Mouse (Mus musculus): ENCODE measurements around the gene Slc25a23. TPM values are rescaled to one million over a fixed set of nuclear protein-coding genes. Genes with fewer than 3 reads are reported as not detected.
"Not testable (repeated sequence)": the region's sequence is repeated elsewhere in the genome, so short reads cannot be mapped to it uniquely, and the experiment has no call there.

The Slc25a23 gene
- polyA plus RNA-seq, 1 experiment from 2014 or later, result 6.8 TPM

GRCm38 (mm10) chr17:57060231-57060801, 653 bp upstream of the Slc25a23 start:
- Histone ChIP-seq H3K4me3 (ENCODE audit: inconsistent target) (peak overlapping the region; percentile 38), H3K79me2 (ENCODE audit: inconsistent target) (no peaks in the 10 kb centered on the region), H3K36me3 (ENCODE audit: inconsistent target) (no peaks in the 10 kb centered on the region), H3K27ac (no peak overlapping the region)
- WGBS (ENCODE audit: missing documents), result 2% methylated on average over 44 of the region's 44 CpGs

GRCm38 (mm10) chr17:57058891-57059485, 675 bp downstream of the Slc25a23 start, which contains the start of gene Crb3:
Gene Crb3 (plus strand): TSS chr17:57059105.
- H3K79me2 ChIP-seq (ENCODE audit: inconsistent target), result no peaks in the 10 kb centered on the region
- H3K4me3 ChIP-seq (ENCODE audit: inconsistent target), result peak within 1 kb of the TSS; percentile 38
- WGBS (ENCODE audit: missing documents), result 17% methylated on average over 18 of the region's 22 CpGs
- H3K36me3 ChIP-seq (ENCODE audit: inconsistent target), result no peaks in the 10 kb centered on the region
- no peak within 1 kb of the TSS for H3K27ac ChIP-seq

DNA sequence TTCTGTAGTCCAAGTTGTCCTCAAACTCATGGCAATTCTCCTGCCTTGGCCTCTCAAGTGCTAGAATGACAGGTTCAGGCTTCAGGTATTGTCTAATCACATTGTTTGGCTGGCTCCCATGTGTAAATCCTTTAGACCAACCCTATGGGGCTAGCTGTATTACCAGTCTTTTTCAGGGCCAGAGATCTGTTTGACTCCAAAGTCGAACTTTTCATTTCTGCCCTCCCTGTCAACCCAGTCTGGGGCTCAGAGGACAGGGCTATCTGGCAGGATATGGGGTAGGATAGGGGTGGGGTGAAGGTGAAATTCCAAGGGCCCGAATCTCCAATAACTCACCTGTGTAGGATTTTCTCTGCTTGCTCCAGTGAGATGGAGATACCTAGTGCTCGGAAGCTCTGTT, 3.4 kb downstream of the Slc25a23 start:
- H3K27ac ChIP-seq, result no peak overlapping the region
- H3K36me3 ChIP-seq (ENCODE audit: inconsistent target), result no peaks in the 10 kb centered on the region
- H3K79me2 ChIP-seq (ENCODE audit: inconsistent target), result no peaks in the 10 kb centered on the region
- no peak overlapping the region for H3K4me3 ChIP-seq (ENCODE audit: inconsistent target)
- WGBS (ENCODE audit: missing documents), result 98% methylated on average over 3 of the region's 3 CpGs

GRCm38 (mm10) chr17:57051679-57052078, 8.0 kb downstream of the Slc25a23 start:
- not testable (repeated sequence) for H3K79me2 ChIP-seq (ENCODE audit: inconsistent target); H3K4me3 ChIP-seq (ENCODE audit: inconsistent target); H3K36me3 ChIP-seq (ENCODE audit: inconsistent target); H3K27ac ChIP-seq
- WGBS (ENCODE audit: missing documents), result 95% methylated on average over 3 of the region's 4 CpGs

GRCm38 (mm10) chr17:57048816-57049215, 10.8 kb downstream of the Slc25a23 start:
- H3K27ac ChIP-seq, result no peak overlapping the region
- H3K4me3 ChIP-seq (ENCODE audit: inconsistent target), result no peak overlapping the region
- no peaks in the 10 kb centered on the region for H3K36me3 ChIP-seq (ENCODE audit: inconsistent target)
- H3K79me2 ChIP-seq (ENCODE audit: inconsistent target), result no peaks in the 10 kb centered on the region
- 58% methylated on average over 3 of the region's 3 CpGs for WGBS (ENCODE audit: missing documents)

DNA sequence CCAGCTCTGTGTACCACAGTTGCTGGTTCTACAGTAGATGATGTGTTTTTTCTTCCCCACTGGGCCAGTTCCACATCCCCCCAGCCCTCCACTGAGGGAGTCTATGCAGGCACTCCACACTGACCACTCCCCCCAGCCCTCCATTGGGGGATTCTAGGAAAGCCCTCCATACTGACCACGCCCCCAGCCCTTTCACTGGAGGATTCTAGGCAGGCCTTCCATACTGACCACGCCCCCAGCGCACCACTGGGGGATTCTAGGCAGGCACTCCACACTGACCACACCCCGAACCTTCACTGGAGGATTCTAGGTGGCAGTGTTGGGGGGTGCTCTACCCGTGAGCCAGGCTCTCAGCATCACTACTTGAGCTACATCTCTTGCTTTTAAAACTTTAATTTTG, 12.3 kb downstream of the Slc25a23 start:
- H3K27ac ChIP-seq, result no peak overlapping the region
- H3K79me2 ChIP-seq (ENCODE audit: inconsistent target), result no peaks in the 10 kb centered on the region
- WGBS (ENCODE audit: missing documents), result 88% methylated on average over 5 of the region's 5 CpGs
- H3K36me3 ChIP-seq (ENCODE audit: inconsistent target), result no peaks in the 10 kb centered on the region
- H3K4me3 ChIP-seq (ENCODE audit: inconsistent target), result no peak overlapping the region

DNA sequence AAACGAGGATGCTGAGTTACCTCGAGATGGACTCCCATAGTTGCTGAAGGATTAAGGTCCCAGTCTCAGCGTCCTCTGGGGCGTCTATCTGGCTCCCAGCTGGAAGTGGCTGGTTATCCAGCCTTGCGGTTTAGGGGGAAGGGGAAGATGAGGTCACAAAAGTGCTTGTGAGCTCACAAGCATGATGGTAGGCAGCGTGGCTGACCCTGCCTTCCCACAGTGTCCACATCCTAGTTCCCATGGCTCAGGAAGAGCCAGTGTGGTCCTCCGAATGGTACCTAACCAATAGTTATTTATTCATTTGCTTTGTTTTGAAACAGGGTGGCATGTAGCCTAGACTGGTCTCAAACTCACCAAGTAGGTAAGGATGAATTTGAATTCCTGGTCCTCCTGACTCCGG, 18.1 kb downstream of the Slc25a23 start, which contains the start of gene Slc25a41:
TSS of gene Slc25a41 (minus strand) at position 101 of the 400 bp plus-strand sequence.
- no peaks in the 10 kb centered on the region for H3K36me3 ChIP-seq (ENCODE audit: inconsistent target)
- 82% methylated on average over 7 of the region's 8 CpGs for WGBS (ENCODE audit: missing documents)
- no peaks in the 10 kb centered on the region for H3K79me2 ChIP-seq (ENCODE audit: inconsistent target)
- H3K27ac ChIP-seq, result no peak within 1 kb of the TSS
- H3K4me3 ChIP-seq (ENCODE audit: inconsistent target), result no peak within 1 kb of the TSS

DNA sequence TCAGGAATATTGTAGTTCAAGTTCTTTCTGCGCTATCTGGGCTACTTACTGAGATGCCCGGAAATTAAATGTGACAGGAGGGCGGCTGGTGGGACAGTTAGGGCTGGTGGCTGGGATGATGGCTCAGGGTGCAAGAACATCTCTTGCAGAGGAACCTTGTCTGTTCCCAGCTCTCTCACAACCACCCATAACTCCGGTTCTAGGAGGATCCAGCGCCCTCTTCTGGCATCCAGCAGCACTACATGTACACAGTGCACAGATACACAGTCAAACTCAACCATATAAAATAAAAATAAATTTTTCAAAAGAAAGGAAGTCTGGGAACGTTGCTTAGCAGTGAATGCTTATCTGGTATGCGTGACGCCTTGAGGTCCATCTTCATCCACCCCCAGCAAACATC, 20.7 kb downstream of the Slc25a23 start:
- no peaks in the 10 kb centered on the region for H3K36me3 ChIP-seq (ENCODE audit: inconsistent target)
- no peak overlapping the region for H3K4me3 ChIP-seq (ENCODE audit: inconsistent target)
- WGBS (ENCODE audit: missing documents), result 56% methylated on average over 8 of the region's 8 CpGs
- H3K27ac ChIP-seq, result no peak overlapping the region
- no peaks in the 10 kb centered on the region for H3K79me2 ChIP-seq (ENCODE audit: inconsistent target)

DNA sequence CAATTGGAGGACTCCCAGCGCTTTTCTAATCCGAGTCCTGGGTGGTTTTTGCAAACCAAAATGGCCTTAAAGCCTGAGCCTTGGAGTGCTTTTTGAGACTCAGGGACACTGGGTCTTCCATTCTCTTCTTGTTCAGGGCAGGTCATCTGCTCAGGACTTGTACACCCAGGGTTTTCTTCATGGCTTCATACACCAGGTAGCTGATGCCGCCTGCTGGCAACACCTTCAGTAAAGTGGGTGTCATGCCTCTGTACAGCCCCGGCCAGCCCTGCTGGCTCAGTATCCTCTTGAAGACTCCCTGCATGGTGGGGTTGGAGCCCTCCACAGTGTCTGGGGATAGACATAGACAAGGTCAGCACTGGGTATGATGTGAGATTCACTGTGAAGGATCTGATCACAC, 26.8 kb downstream of the Slc25a23 start:
- 98% methylated on average over 4 of the region's 4 CpGs for WGBS (ENCODE audit: missing documents)

GRCm38 (mm10) chr17:57031661-57032420, 27.8 kb downstream of the Slc25a23 start:
- peaks cover 13% of the 10 kb centered on the region; the same call in 1 of the 2 replicates for H3K36me3 ChIP-seq (ENCODE audit: inconsistent target)
- under 1% methylated on average over 38 of the region's 38 CpGs for WGBS (ENCODE audit: missing documents)
- H3K4me3 ChIP-seq (ENCODE audit: inconsistent target), result peak overlapping the region; percentile 36
- peaks cover 40% of the 10 kb centered on the region for H3K79me2 ChIP-seq (ENCODE audit: inconsistent target)
- peak overlapping the region; percentile 85 for H3K27ac ChIP-seq

More for the DNA sequence above, 26.8 kb downstream of the Slc25a23 start:
- Histone ChIP-seq H3K36me3 (ENCODE audit: inconsistent target) (peaks cover 4% of the 10 kb centered on the region; the same call in 1 of the 2 replicates), H3K4me3 (ENCODE audit: inconsistent target) (no peak overlapping the region), H3K27ac (peak overlapping the region; percentile 85), H3K79me2 (ENCODE audit: inconsistent target) (peaks cover 30% of the 10 kb centered on the region)

GRCm38 (mm10) chr17:57030931-57031660, 28.6 kb downstream of the Slc25a23 start, which contains the start of gene Khsrp:
Gene Khsrp (minus strand): TSS chr17:57031522.
- H3K36me3 ChIP-seq (ENCODE audit: inconsistent target), result peaks cover 21% of the 10 kb centered on the region; the same call in 1 of the 2 replicates
- peak within 1 kb of the TSS; percentile 72 for H3K4me3 ChIP-seq (ENCODE audit: inconsistent target)
- H3K27ac ChIP-seq, result peak within 1 kb of the TSS; percentile 85
- peaks cover 46% of the 10 kb centered on the region for H3K79me2 ChIP-seq (ENCODE audit: inconsistent target)
- 1% methylated on average over 50 of the region's 99 CpGs for WGBS (ENCODE audit: missing documents)

GRCm38 (mm10) chr17:57029691-57030090, 30.0 kb downstream of the Slc25a23 start:
- H3K4me3 ChIP-seq (ENCODE audit: inconsistent target), result peak overlapping the region; percentile 72
- H3K79me2 ChIP-seq (ENCODE audit: inconsistent target), result peaks cover 49% of the 10 kb centered on the region
- WGBS (ENCODE audit: missing documents), result 40% methylated on average over 7 of the region's 8 CpGs
- peaks cover 35% of the 10 kb centered on the region for H3K36me3 ChIP-seq (ENCODE audit: inconsistent target)
- 0 out of 2 replicates have a peak overlapping the region, but pooled peaks have one; percentile 36 for H3K27ac ChIP-seq

- Histone ChIP-seq H3K4me3 (ENCODE audit: inconsistent target) (no peak overlapping the region), H3K79me2 (ENCODE audit: inconsistent target) (peaks cover 49% of the 10 kb centered on the region), H3K27ac (no peak overlapping the region), H3K36me3 (ENCODE audit: inconsistent target) (peaks cover 55% of the 10 kb centered on the region)
- 93% methylated on average over 4 of the region's 4 CpGs for WGBS (ENCODE audit: missing documents)
Measured at GRCm38 (mm10) chr17:57027471-57027870, 32.2 kb downstream of the Slc25a23 start.

DNA sequence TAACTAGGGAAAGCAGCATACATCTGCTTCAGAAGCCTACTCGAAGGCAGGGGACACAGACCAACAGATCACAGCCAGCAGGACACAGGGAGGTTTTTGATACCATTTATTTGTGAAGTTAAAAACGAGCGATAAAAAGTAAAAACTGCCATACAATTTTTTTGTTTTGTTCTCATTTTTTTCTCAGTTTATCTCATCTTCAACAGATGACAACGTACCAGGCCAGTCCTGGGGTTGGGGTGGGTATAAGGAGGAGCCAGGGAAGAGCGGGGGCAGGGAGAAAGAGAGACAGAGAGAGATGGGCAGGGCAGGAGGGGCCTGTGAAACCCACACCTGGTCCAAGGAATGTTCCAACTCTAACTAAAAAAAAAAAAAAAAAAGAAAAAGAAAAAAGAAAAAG, 38.7 kb downstream of the Slc25a23 start:
- 92% methylated on average over 5 of the region's 5 CpGs for WGBS (ENCODE audit: missing documents)
- Histone ChIP-seq H3K27ac (no peak overlapping the region), H3K4me3 (ENCODE audit: inconsistent target) (no peak overlapping the region), H3K79me2 (ENCODE audit: inconsistent target) (peaks cover 3% of the 10 kb centered on the region; the same call in 1 of the 2 replicates), H3K36me3 (ENCODE audit: inconsistent target) (peaks cover 47% of the 10 kb centered on the region)

All from macrophage (primary cell).